Mouse (Mus musculus) thymus, adult 18-20 months (tissue): Measurements from ENCODE around the gene Sh3bp2.
A peak's percentile ranks its signal among the peaks of the same experiment; 100 is the strongest.

Experiments used
- DNase-seq, 2 experiments: peaks; one replicate each; pipeline ENCODE4 v3.0.0; 2022; ENCODE audit warnings: mixed read lengths in 2 of 2

Gene Sh3bp2

DNA sequence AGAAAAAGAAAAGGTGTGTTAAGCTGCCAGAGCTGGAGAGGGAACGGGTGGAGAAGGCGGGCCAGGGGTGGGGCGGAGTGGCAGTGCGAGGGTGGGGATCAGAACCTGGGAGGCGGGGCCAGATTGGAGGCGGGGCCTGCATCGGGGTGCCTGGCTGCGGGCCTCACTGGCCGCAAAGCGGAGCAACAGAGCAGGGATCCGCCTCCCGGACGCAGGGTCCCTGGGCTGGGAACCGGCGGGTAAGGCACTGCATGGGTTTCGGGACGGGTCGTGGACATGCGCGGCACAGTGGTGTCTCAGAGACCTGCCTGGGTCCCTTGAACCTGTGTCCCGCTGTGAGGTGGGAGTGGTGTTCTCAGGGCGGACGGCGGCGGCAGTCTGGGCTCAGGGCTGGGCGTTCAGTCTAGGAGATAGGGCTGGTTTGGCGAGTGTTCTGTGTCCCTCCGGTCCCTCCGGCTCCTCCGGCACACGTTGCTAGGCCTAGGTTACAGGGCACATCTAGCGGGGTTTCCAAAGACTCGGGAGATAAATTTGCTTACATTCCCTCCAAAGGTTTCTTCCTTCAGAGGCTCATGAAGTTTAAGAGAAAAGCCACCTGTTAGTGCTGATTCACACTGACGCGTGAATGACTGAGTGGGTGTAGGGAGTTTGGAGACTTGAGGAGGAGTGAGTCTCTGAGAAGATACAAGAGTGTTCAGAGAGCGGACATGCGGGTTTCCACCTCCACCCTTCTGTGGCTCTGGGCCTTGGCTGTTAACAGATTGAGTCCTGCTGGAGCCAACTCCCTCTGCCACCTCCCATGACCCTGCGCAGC lies at the start of gene Sh3bp2:
TSS of gene Sh3bp2 (plus strand) at position 176 of the 814 bp plus-strand sequence.
- peak; percentile 93 to 94 for DNase-seq

GRCm38 (mm10) chr5:34480926-34481325 lies 44.7 kb upstream of the Sh3bp2 start:
- no peak for DNase-seq

DNA sequence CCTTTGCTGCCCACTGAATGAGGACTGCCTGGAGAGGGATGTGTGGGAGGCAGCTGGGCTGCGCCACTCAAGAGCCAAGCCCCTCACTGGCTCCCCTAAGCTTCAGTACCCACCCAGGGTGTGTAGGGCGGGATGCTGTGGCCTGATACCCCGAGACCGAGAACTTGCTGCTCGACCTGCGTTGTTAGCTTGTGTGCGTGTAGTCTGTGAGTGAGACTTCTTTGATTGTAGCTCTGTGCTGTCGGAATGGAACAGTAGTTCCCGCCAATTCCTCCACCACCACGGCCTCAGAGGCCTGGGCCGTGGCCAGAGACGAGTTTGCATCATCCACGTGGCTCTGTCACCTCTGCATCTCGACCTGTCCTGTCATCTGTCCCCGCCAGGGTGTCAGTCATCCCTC lies 39.9 kb upstream of the Sh3bp2 start:
- DNase-seq: no peak

DNA sequence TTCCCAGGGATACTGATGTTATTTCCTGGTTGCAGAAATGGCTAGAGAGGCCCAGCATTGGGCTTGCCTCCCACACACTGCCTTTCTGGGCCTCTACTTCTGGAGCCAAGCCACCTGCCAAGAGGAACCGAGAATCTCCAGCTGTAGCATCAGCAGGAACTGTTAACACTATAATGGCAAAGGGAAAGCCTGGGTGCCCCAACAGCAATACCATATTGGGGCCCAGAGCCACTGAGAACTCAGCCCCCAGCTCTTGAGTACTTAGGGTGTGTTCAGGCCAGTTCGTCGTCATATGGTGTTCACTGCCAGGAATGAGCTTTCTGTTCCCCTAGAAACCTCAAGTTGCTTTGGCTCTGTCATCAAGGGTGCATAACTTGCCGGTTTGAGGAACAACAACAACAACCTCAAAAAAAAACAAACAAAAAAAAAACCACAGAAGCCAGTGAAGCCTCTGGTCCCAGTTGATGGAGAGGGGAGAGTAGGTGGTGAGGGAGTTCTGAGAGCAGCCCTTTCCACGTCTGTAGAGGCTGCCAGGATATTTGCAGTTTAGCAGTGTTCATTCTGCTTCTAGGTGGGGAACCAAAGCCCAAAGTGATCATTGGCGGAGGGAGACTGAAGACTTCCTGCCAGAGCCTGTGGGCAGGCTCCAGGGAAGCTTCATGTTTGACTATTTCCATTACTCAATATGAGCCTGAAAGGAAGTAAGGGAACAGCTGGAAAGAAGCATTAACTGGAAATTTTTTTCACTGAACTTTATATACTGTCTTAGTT lies 38.1 kb upstream of the Sh3bp2 start:
- no peak for DNase-seq

GRCm38 (mm10) chr5:34488741-34489417 lies 36.8 kb upstream of the Sh3bp2 start:
- no peak for DNase-seq

DNA sequence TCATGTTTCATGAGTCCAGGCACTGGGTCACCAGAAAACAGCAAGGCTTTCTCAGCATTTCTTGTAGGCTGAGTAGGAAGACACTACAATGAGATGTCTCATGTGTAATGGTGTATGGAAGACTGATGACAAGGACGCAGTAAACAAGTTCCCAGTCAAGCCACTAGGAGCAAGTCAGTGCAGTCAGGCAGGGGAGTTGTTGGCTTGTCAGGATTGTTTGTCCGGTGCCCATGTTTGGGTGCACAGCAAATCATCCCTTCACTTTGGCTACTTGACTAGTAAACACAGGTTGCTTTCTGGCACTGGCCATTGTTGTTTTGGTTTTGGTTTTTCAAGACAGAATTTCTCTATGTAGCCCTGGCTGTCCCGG lies 36.2 kb upstream of the Sh3bp2 start:
- no peak for DNase-seq

DNA sequence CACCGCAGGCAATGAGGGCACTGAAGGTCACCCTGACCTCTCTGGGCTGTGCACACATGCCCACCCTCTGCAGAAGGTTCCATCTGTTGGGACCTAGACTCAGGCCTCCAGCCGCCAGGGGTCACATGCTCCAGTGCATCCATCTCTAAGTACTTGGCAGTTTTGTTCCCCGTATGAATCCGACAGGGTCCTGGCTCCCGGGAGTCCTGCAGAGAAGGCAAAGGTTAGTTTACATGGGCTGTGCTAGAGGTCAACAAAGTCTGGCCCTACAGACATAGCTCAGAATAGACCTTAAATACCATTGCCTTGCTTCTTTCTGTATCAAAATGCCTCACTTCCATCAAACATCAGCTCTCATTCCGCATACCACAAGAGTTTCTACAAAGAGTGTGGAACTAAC lies 28.9 kb upstream of the Sh3bp2 start:
- DNase-seq: no peak

DNA sequence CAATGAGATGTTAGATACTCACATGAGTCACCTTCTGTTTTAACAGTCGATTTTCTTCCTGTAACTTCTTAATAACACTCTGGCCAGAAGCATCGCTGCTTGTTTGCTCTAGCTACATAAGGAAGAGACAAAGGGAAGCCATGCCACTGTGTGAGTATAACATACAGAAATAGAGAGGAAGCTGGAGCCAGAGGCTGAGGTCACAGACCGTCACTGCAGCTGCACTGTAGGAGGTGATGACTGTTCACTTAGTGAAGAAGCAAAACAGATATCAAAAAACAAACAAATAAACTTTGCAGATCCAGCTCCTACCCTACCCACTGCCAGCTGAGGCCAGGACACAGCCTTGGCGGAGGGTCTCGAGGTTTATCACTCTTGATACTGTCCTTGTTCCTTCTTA lies 24.8 kb upstream of the Sh3bp2 start:
- no peak for DNase-seq

- no peak for DNase-seq
These were observed 24.1 kb upstream of the Sh3bp2 start for GRCm38 (mm10) chr5:34501588-34501987.

GRCm38 (mm10) chr5:34502411-34502810 lies 23.2 kb upstream of the Sh3bp2 start:
- DNase-seq: no peak

DNA sequence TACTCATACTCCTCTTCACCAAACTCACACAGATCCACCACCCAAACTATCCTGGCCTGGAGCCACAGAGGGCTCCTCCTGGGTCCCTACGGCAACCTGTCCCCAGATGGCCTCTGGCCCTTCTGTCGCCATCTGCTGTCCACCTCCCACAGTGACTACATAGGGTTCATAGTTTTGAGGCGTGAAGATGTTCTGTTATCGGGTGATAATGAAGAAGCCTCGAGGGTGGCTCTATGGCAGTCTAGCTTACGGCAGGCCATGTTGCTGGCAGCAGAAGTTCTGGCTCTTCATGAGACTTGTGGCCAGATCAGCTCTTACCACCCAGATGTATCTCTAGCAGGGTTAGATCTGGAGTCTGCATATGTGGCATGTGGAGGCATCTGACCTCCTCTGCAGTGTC lies 22.8 kb upstream of the Sh3bp2 start:
- DNase-seq: no peak

DNA sequence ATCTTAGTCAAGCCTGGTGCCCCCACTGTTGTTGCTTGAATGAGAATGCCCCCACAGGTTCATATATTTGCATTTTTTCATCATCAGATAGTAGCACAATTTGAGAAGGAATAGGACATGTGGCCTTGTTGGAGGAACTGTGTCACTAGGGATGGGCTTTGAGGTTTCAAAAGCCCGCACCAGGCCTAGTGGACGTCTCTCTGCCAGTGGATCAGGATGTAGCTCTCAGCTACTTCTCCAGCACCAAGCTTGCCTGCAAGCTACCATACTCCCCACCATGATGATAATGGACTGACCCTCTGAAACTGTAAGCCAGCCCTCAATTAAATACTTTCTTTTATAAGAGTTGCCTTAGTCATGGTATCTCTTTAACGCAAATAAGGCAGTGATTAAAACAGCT lies 13.2 kb upstream of the Sh3bp2 start:
- no peak for DNase-seq

DNA sequence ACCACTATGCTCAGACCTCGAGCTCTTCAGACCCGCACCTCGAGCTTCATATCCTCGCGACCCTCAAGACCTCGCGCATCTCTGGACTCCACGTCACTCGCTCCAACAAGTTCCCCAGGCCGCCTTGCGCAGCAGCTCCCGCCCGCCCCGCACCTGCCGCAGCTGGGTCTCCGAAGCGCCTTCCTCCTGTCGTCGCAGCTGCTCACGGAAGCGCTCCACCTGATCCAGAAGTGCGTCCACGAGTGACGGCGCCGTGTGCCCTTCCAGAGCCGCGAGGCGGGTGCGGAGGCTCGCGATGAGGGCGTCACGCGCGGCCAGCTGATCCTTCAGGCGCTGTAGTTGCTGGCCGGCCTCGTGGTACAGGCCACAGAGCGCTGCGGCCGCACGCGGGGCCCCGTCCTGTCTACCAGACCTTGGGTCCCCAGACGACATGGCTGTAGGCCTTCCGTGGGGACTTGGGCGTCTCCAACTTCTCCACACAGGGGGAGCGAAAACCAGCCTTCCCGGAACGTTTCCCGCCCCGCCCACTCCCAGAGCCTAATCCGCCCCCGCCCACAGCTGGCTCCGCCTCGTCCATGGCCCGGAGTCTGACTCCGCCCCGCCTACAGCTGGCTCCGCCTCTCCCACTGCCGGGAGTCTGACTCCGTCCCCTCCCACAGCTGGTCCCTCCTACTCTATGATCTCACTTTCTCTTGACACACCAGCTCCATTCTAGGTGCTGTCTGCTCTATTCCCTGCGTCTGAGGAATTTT lies 12.0 kb upstream of the Sh3bp2 start, which contains the start of gene Tnip2:
TSS of gene Tnip2 (minus strand) at position 526 of the 752 bp plus-strand sequence.
- peak; percentile 90 for DNase-seq

- DNase-seq: no peak
These were observed 11.4 kb upstream of the Sh3bp2 start for GRCm38 (mm10) chr5:34514218-34514566.

DNA sequence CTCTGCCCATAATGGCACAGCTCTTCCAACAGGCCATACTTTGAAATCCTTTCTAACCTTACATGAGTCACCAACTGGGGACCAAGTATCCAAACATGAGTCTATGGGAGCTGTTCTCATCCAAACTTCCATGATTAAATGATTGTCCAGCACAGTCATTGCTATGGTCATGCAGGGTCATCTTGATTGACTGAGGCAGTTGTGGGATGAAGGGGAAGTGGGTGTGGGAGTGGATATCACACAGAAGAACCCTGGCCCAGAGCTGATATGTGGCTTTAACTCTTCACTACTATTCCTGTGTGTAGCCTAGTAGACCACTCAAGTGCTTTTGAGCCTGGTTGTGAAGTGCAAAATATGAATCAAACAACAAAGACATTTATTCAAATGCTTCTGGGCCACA lies 10.5 kb upstream of the Sh3bp2 start:
- no peak for DNase-seq

GRCm38 (mm10) chr5:34517913-34518312 lies 7.7 kb upstream of the Sh3bp2 start:
- DNase-seq: peak; percentile 66 to 75

- no peak for DNase-seq
These were observed 6.2 kb upstream of the Sh3bp2 start for GRCm38 (mm10) chr5:34519389-34519910.

- peak; percentile 68 to 79 for DNase-seq
These were observed 5.0 kb upstream of the Sh3bp2 start for GRCm38 (mm10) chr5:34520458-34521209.

DNA sequence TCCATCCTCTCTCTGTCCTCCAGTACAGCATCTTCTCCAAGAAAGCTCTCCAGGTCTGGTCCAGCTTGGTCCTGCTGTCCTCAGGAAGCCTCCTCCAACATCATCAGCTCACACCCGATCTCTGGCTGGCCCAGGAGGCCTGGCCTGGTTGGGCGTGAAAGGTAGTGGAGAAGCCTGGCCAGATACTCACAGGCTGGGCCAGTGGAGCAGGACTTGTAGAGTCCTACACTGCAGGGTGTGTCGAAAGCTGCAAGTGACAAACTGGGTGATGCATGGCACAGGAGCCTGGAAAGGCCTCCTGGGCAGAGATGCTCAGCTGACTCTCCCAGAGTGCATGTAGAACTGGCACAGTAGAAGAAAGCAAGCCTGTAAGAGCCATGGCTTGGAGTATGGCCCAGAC lies 4.3 kb upstream of the Sh3bp2 start:
- DNase-seq: no peak

DNA sequence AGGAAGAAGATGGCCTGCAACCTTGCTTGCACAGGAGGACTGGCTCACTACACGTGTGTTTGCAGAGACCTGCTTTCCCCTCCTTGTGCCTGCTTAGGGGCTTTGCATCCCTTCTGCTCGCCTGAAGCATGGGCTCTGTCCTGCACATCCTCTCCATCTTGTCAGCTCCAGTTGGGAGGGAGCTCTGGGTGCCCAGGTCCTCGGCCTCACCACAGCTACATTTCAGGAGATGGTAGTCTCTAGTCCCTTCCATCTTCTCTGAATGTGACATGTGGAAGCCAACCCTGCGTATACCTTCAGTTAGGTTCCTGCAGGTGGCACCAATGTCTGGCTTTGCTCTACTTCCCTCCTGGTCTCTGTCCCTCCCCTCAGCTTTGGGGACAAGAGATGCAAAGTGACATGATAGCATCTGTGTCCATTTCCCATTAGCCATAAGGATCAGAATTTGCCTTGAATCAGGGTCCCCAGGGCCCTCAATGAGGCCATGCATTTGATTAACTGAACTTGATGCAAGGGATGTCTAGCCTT lies 1.6 kb upstream of the Sh3bp2 start:
- DNase-seq: peak in 1 of 2 experiments; percentile 10

- DNase-seq: peak in 1 of 2 experiments; percentile 18
These were observed 1.1 kb upstream of the Sh3bp2 start for GRCm38 (mm10) chr5:34524511-34524910.

DNA sequence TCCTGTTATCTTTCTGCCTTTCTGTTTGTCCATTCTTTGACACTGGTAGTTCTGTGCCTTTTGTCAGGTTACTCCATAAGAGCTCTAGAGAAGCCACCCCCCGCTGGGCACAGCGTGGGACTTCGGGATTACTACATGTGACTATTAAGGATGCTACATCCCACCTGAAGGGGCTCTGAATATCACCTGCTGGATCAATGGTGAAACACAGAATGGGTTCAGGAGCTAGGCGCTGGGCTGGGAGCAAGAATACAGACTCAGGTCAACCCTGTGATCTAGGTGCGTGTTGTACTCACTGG lies 788 bp downstream of the Sh3bp2 start:
- DNase-seq: no peak
